Mouse (Mus musculus) E14TG2a.4 (cell line): Measurements from ENCODE around the gene Gltpd2.

Experiments used
- CTCF ChIP-seq: conservative IDR thresholded peaks from 2 replicates; pipeline ENCODE4 v1.5.1; 2014; ENCODE audit warnings: low read length
- NANOG ChIP-seq: IDR thresholded peaks from 2 replicates; pipeline ENCODE4 v1.6.1; 2014; ENCODE audit warnings: borderline replicate concordance, low read length, mixed read lengths
- POU5F1 ChIP-seq: IDR thresholded peaks from 2 replicates; pipeline ENCODE4 v1.6.1; 2014; ENCODE audit warnings: low read length, borderline replicate concordance

- TF ChIP-seq CTCF (no peak), NANOG (no peak), POU5F1 (no peak)
Measured at GRCm38 (mm10) chr11:70472716-70473115, 46.3 kb upstream of the Gltpd2 start.
